Mouse (Mus musculus) lung, adult 2 months (tissue): ENCODE measurements at regions not wholly inside any gene's neighbourhood (a gene's known extent, or its start where the extent isn't known, plus 50 kb on each side); places are given as distances from the start of the nearest gene placed in this dataset.

Experiments
- CTCF ChIP-seq: fragments of 200-500 bp; IDR thresholded peaks from 2 replicates; pipeline ENCODE4 v1.5.1; 2011; ENCODE audit warnings: mild to moderate bottlenecking, low read length, control low read depth; ENCODE audit not compliant: insufficient read depth
- POLR2A ChIP-seq: fragments of 200-500 bp; IDR thresholded peaks from 2 replicates; pipeline ENCODE4 v1.6.1; 2011; ENCODE audit warnings: low read depth, mild to moderate bottlenecking, control low read depth, low read length, borderline replicate concordance; ENCODE audit errors: extremely low read depth

GRCm38 (mm10) chr16:69984320-69984719 lies 120.8 kb upstream of the Speer2 start:
- TF ChIP-seq CTCF (no peak), POLR2A (no peak)
